Mouse (Mus musculus): Measurements from ENCODE around the gene Src. TPM values are rescaled to one million over a fixed set of nuclear protein-coding genes. Genes with fewer than 3 reads are reported as not detected.

The Src gene
- polyA plus RNA-seq, 1 experiment from 2014 or later, result 39.1 TPM

GRCm38 (mm10) chr2:157448356-157448755, 30.1 kb downstream of the Src start:
- H3K4me1 ChIP-seq (replicated peaks), result no peaks in the 10 kb centered on the region
- H3K4me3 ChIP-seq (replicated peaks), result no peak overlapping the region
- no peak overlapping the region for H3K4me2 ChIP-seq (replicated peaks)
- H3K9ac ChIP-seq (replicated peaks), result no peak overlapping the region
- peaks cover 62% of the 10 kb centered on the region for H3K36me3 ChIP-seq
- H3K9me3 ChIP-seq, result no peaks in the 10 kb centered on the region; the same call in 1 of the 2 replicates
- WGBS, result 53% methylated on average over 7 of the region's 7 CpGs
- ATAC-seq, result no peak
- H3K27me3 ChIP-seq, result no peaks in the 10 kb centered on the region
- no peak overlapping the region for H3K27ac ChIP-seq

GRCm38 (mm10) chr2:157450905-157451304, 32.7 kb downstream of the Src start:
- 91% methylated on average over 3 of the region's 3 CpGs for WGBS
- no peaks in the 10 kb centered on the region for H3K27me3 ChIP-seq
- H3K4me2 ChIP-seq (replicated peaks), result no peak overlapping the region
- H3K4me3 ChIP-seq (replicated peaks), result no peak overlapping the region
- peaks cover 73% of the 10 kb centered on the region for H3K36me3 ChIP-seq
- H3K4me1 ChIP-seq (replicated peaks), result peaks cover 3% of the 10 kb centered on the region; the same call in 1 of the 2 replicates
- no peak overlapping the region for H3K27ac ChIP-seq
- no peaks in the 10 kb centered on the region; the same call in 1 of the 2 replicates for H3K9me3 ChIP-seq
- ATAC-seq, result no peak
- H3K9ac ChIP-seq (replicated peaks), result peak overlapping the region; percentile 16; the same call in 1 of the 2 replicates

GRCm38 (mm10) chr2:157451372-157452040, 33.3 kb downstream of the Src start:
- ATAC-seq, result no peak
- Histone ChIP-seq H3K4me3 (replicated peaks) (no peak overlapping the region), H3K36me3 (peaks cover 68% of the 10 kb centered on the region), H3K4me1 (replicated peaks) (peaks cover 6% of the 10 kb centered on the region), H3K9ac (replicated peaks) (no peak overlapping the region; the same call in 1 of the 2 replicates), H3K9me3 (no peaks in the 10 kb centered on the region; the same call in 1 of the 2 replicates), H3K27ac (no peak overlapping the region), H3K4me2 (replicated peaks) (no peak overlapping the region), H3K27me3 (no peaks in the 10 kb centered on the region)
- 86% methylated on average over 7 of the region's 7 CpGs for WGBS

GRCm38 (mm10) chr2:157457100-157457806, 39.0 kb downstream of the Src start:
- under 1% methylated on average over 56 of the region's 56 CpGs for WGBS

GRCm38 (mm10) chr2:157458472-157458871, 40.2 kb downstream of the Src start:
- Histone ChIP-seq H3K9ac (replicated peaks) (peak overlapping the region; percentile 57), H3K4me3 (replicated peaks) (no peak overlapping the region), H3K4me2 (replicated peaks) (no peak overlapping the region), H3K9me3 (no peaks in the 10 kb centered on the region), H3K27me3 (no peaks in the 10 kb centered on the region), H3K4me1 (replicated peaks) (peaks cover 75% of the 10 kb centered on the region), H3K27ac (peak overlapping the region; percentile 89), H3K36me3 (peaks cover 45% of the 10 kb centered on the region)
- ATAC-seq, result peak; percentile 10
- 15% methylated on average over 14 of the region's 14 CpGs for whole genome bisulfite sequencing

More at GRCm38 (mm10) chr2:157457100-157457806, 39.0 kb downstream of the Src start:
- H3K4me2 ChIP-seq (replicated peaks), result peak overlapping the region; percentile 49
- no peaks in the 10 kb centered on the region for H3K9me3 ChIP-seq
- peak overlapping the region; percentile 70 for H3K9ac ChIP-seq (replicated peaks)
- ATAC-seq, result peak; percentile 83
- peaks cover 51% of the 10 kb centered on the region for H3K36me3 ChIP-seq
- peak overlapping the region; percentile 31 for H3K4me3 ChIP-seq (replicated peaks)
- peak overlapping the region; percentile 89 for H3K27ac ChIP-seq
- H3K27me3 ChIP-seq, result no peaks in the 10 kb centered on the region
- H3K4me1 ChIP-seq (replicated peaks), result peaks cover 63% of the 10 kb centered on the region

GRCm38 (mm10) chr2:157459736-157460135, 41.5 kb downstream of the Src start:
- no peak for ATAC-seq
- WGBS, result 13% methylated on average over 5 of the region's 5 CpGs
- Histone ChIP-seq H3K9me3 (no peaks in the 10 kb centered on the region), H3K27me3 (no peaks in the 10 kb centered on the region), H3K4me1 (replicated peaks) (peaks cover 86% of the 10 kb centered on the region), H3K27ac (peak overlapping the region; percentile 100), H3K36me3 (peaks cover 34% of the 10 kb centered on the region), H3K4me3 (replicated peaks) (no peak overlapping the region), H3K4me2 (replicated peaks) (peak overlapping the region; percentile 6; the same call in 1 of the 2 replicates), H3K9ac (replicated peaks) (peak overlapping the region; percentile 57)

GRCm38 (mm10) chr2:157462776-157463710, 44.8 kb downstream of the Src start:
- Histone ChIP-seq H3K4me3 (replicated peaks) (no peak overlapping the region), H3K4me1 (replicated peaks) (peaks cover 95% of the 10 kb centered on the region), H3K27ac (peak overlapping the region; percentile 100), H3K4me2 (replicated peaks) (peak overlapping the region; percentile 45), H3K36me3 (peaks cover 56% of the 10 kb centered on the region), H3K27me3 (no peaks in the 10 kb centered on the region), H3K9ac (replicated peaks) (peak overlapping the region; percentile 75), H3K9me3 (no peaks in the 10 kb centered on the region)
- ATAC-seq, result peak; percentile 10
- 23% methylated on average over 20 of the region's 20 CpGs for WGBS

- no peaks in the 10 kb centered on the region for H3K27me3 ChIP-seq
- 7% methylated on average over 16 of the region's 16 CpGs for WGBS
- peak overlapping the region; percentile 11; the same call in 1 of the 2 replicates for H3K4me3 ChIP-seq (replicated peaks)
- H3K9me3 ChIP-seq, result no peaks in the 10 kb centered on the region
- H3K9ac ChIP-seq (replicated peaks), result peak overlapping the region; percentile 75
- peaks cover 84% of the 10 kb centered on the region for H3K4me1 ChIP-seq (replicated peaks)
- H3K36me3 ChIP-seq, result peaks cover 62% of the 10 kb centered on the region
- ATAC-seq, result peak; percentile 44
- peak overlapping the region; percentile 45 for H3K4me2 ChIP-seq (replicated peaks)
- H3K27ac ChIP-seq, result peak overlapping the region; percentile 100
Measured at GRCm38 (mm10) chr2:157463887-157464745, 45.9 kb downstream of the Src start.

- peaks cover 62% of the 10 kb centered on the region for H3K36me3 ChIP-seq
- peak; percentile 96 for ATAC-seq
- no peaks in the 10 kb centered on the region for H3K27me3 ChIP-seq
- H3K4me3 ChIP-seq (replicated peaks), result peak overlapping the region; percentile 11; the same call in 1 of the 2 replicates
- peak overlapping the region; percentile 100 for H3K27ac ChIP-seq
- peaks cover 78% of the 10 kb centered on the region for H3K4me1 ChIP-seq (replicated peaks)
- no peaks in the 10 kb centered on the region for H3K9me3 ChIP-seq
- peak overlapping the region; percentile 45 for H3K4me2 ChIP-seq (replicated peaks)
- WGBS, result 2% methylated on average over 12 of the region's 12 CpGs
- H3K9ac ChIP-seq (replicated peaks), result peak overlapping the region; percentile 75
Measured at GRCm38 (mm10) chr2:157464746-157465126, 46.5 kb downstream of the Src start.

- ATAC-seq, result no peak
- peak overlapping the region; percentile 28; the same call in 1 of the 2 replicates for H3K9ac ChIP-seq (replicated peaks)
- no peak overlapping the region for H3K4me3 ChIP-seq (replicated peaks)
- H3K27ac ChIP-seq, result peak overlapping the region; percentile 100; the same call in 1 of the 2 replicates
- peaks cover 73% of the 10 kb centered on the region for H3K4me1 ChIP-seq (replicated peaks)
- H3K9me3 ChIP-seq, result no peaks in the 10 kb centered on the region
- peaks cover 65% of the 10 kb centered on the region for H3K36me3 ChIP-seq
- 32% methylated on average over 7 of the region's 7 CpGs for WGBS
- no peaks in the 10 kb centered on the region for H3K27me3 ChIP-seq
- no peak overlapping the region for H3K4me2 ChIP-seq (replicated peaks)
Measured at GRCm38 (mm10) chr2:157466836-157467235, 48.6 kb downstream of the Src start.

Measured in midbrain, embryonic 13.5 days (tissue).